Mouse (Mus musculus) cortical plate, adult 2 months (tissue): Measurements from ENCODE around the gene Msh6.

Experiments used
- CTCF ChIP-seq: fragments of 200-500 bp; IDR thresholded peaks from 2 replicates; pipeline ENCODE4 v1.5.1; 2011; ENCODE audit warnings: mild to moderate bottlenecking, control low read depth, low read length; ENCODE audit not compliant: insufficient read depth; ENCODE audit errors: extremely low read depth
- POLR2A ChIP-seq: fragments of 200-500 bp; IDR thresholded peaks from 2 replicates; pipeline ENCODE4 v1.6.1; 2011; ENCODE audit warnings: mild to moderate bottlenecking, low read length, control low read depth; ENCODE audit not compliant: insufficient read depth; ENCODE audit errors: extremely low read depth

DNA sequence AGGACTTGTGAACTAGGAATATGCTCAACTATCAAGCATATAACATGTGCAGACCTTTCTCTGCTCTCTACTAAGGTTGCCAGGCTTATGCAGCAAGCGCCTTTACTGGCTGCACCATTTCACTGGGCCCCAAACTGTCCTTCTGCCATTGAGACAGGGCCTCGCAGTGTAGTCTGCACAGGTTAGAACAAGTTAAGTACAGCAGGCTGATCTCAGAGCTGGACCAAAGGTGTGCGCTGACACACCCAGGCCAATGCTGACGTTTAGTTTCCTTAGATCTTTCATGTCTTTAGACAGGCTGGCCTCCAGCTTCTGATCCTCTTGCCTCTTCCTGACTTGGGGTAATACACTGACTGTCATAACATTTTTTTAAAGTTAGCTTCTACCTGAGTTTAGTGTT is 22.9 kb downstream of the Msh6 start:
- TF ChIP-seq CTCF = no peak
- no peak for TF ChIP-seq POLR2A
